15 mouse cellular contexts compared by ENCODE assay signal in genomic region chr6:86992349-86992748, GRCm38 (mm10).
"Had no signal": no experiment of that assay in that cellular context is flagged by ENCODE, and none has a peak within 500 bp of the region (broad histone marks: within the 10 kb centered on the region; RNA-seq: fewer than 3 reads in every experiment).

No protein-coding gene starts in this region.

- H3K4me1 ChIP-seq: stomach, embryonic 15.5 days had no signal

- H3K4me3 ChIP-seq: neural tube, embryonic 15.5 days; stomach, embryonic 15.5 days had no signal

- H3K27ac ChIP-seq: neural tube, embryonic 15.5 days; stomach, embryonic 15.5 days; stomach, postnatal 0 days had no signal

- H3K4me2 ChIP-seq: neural tube, embryonic 15.5 days; stomach, embryonic 15.5 days had no signal

- H3K9ac ChIP-seq: neural tube, embryonic 15.5 days; stomach, embryonic 15.5 days had no signal

- H3K27me3 ChIP-seq: neural tube, embryonic 15.5 days; stomach, embryonic 15.5 days had no signal

- DNase-seq: retina, postnatal 1 day; right cerebral cortex, adult 18-20 months; right cerebral cortex, postnatal 14 days; right cerebral cortex, postnatal 25 days; right cerebral cortex, postnatal 4 days; spleen, adult 18-20 months; thymus, adult 18-20 months; thymus, adult 2 months; thymus, postnatal 14 days; thymus, postnatal 25 days; thymus, postnatal 36 days; thymus, postnatal 4 days had no signal

- H3K9me3 ChIP-seq: neural tube, embryonic 15.5 days; stomach, embryonic 15.5 days had no signal
